Mouse (Mus musculus) kidney, embryonic 16.5 days (tissue): ENCODE measurements around the gene Kif1c. TPM values are rescaled to one million over a fixed set of nuclear protein-coding genes. Genes with fewer than 3 reads are reported as not detected.
A peak's percentile ranks its signal among the peaks of the same experiment; 100 is the strongest.

ENCODE experiments used
- ATAC-seq: fragments of 200-750 bp; cut with Nextera tagmentation; 2 replicates; pipeline ENCODE4 v1.8.0; 2017; ENCODE audit warnings: moderate TSS enrichment; ENCODE audit not compliant: low FRiP score, low TSS enrichment
- H3K27ac ChIP-seq: fragments of 300-500 bp; sonication (generic); 2 replicates; pipeline ENCODE4 v1.5.1; 2014; ENCODE audit warnings: low read length
- H3K27me3 ChIP-seq: fragments of 300-500 bp; sonication (generic); 2 replicates; pipeline ENCODE4 v1.6.1; 2014; ENCODE audit warnings: low read length, control low read depth, mixed read lengths; ENCODE audit not compliant: insufficient read depth
- H3K36me3 ChIP-seq: fragments of 300-500 bp; sonication (generic); 2 replicates; pipeline ENCODE4 v1.6.1; 2014; ENCODE audit warnings: low read length, control low read depth, mixed read lengths; ENCODE audit not compliant: insufficient read depth
- H3K4me1 ChIP-seq: fragments of 300-500 bp; sonication (generic); 2 replicates; pipeline ENCODE4 v1.6.1; 2014; ENCODE audit warnings: low read length, control low read depth, mixed read lengths; ENCODE audit not compliant: insufficient read depth
- H3K4me2 ChIP-seq: fragments of 300-500 bp; sonication (generic); replicated peaks from 2 replicates; pipeline ENCODE4 v1.6.1; 2014; ENCODE audit warnings: low read depth, low read length
- H3K4me3 ChIP-seq: fragments of 300-500 bp; sonication (generic); 2 replicates; pipeline ENCODE4 v1.5.1; 2014; ENCODE audit warnings: mild to moderate bottlenecking, low read length
- H3K9ac ChIP-seq: fragments of 300-500 bp; sonication (generic); replicated peaks from 2 replicates; pipeline ENCODE4 v1.6.1; 2014; ENCODE audit warnings: low read length
- H3K9me3 ChIP-seq: fragments of 300-500 bp; sonication (generic); 2 replicates; pipeline ENCODE4 v1.6.1; 2016; ENCODE audit warnings: low read length, control low read depth
- WGBS: fragments of 180-500 bp; shearing (Covaris S2); extraction: QIAGEN DNeasy Blood & Tissue Kit; methylation state at CpG from one replicate; pipeline ENCODE4 v1.1.7; 2014; 5-methylcytosine and 5-hydroxymethylcytosine counted together
- polyA plus RNA-seq: library from polyadenylated mRNA; unstranded; fragments of >200 nt; fragmentation: Nextera tagmentation; extraction: Ambion mirVana; gene quantifications from 2 replicates; pipeline ENCODE4 v1.2.1, GENCODE M21; 2015

The Kif1c gene
- 2.5 and 3.5 TPM in 2 replicates for polyA plus RNA-seq

DNA sequence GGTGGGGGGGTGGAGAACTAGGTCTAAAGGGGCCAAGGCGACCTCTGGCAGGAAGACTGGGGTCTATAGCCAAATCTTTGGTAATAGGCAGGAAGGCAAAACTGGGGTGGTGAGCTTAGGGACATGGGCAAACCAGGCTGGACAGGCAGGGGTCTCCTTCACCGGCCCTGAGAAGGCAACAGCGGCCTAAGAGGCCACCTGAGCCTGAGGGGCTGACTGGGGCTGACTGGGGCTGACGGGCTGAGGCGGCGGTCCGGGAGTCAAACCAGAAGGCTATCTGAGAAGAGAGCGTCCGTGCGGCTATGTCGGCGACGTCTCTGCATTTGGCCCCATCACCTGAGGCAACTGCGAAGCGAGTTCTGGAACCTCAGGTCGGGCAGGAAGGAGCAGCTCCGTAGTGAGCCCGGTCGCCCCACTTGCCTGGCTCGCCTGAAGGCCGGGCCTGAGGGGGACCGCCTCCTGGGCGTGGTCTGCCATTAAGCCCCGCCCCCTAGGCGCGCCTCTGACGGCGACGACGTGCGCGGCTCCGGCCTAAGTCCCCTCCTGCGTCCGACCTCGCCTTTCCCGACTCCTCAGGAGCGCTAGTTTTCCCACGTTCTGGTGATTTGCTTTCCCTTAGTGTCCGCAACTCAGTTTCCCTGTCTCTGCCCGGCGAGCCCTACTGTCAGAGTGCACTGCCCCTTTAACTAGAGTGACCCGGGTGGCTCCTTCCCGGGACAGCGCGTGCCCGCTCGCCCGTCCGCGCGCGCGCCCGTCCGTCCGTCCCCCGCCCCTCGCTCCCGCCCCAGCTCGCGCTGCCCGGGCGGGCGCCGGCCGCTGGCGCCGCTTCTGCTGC lies at the start of gene Kif1c, which contains the start of gene Inca1:
Gene Kif1c (plus strand): TSS at position 827 of the 835 bp plus-strand sequence.
Gene Inca1 (minus strand): TSS at position 434 of the 835 bp plus-strand sequence.
- Histone ChIP-seq H3K4me2 (peak within 1 kb of the TSS; percentile 74), H3K36me3 (peaks cover 16% of the 10 kb centered on the region; the same call in 1 of the 2 replicates), H3K27ac (peak within 1 kb of the TSS; percentile 97), H3K9me3 (no peaks in the 10 kb centered on the region), H3K27me3 (no peaks in the 10 kb centered on the region), H3K4me1 (peaks cover 19% of the 10 kb centered on the region), H3K9ac (peak within 1 kb of the TSS; percentile 94), H3K4me3 (peak within 1 kb of the TSS; percentile 96)
- peak; percentile 93 for ATAC-seq
- WGBS = 2% methylated on average over 65 of the region's 69 CpGs

DNA sequence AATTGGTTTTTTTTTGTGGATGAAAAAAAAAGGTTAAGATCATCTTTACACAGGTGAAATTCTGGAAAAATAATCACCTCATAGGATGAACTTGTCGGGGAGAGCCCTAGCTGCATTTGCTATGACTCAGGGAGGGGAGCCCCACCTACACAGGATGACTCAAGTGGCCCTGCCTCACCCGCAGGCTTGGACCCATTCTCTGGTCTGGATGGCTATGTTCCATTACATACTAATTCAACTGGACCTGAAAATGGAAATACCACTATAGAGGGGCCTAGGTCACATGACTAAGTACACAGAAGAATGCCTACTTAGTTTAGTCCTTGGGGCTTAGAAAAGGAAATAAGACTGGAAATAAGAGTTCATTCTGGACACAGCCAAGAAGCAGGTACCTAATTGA lies 49.0 kb upstream of the Kif1c start:
- Histone ChIP-seq H3K4me1 (peaks cover 59% of the 10 kb centered on the region), H3K9me3 (no peaks in the 10 kb centered on the region), H3K4me3 (peak overlapping the region; percentile 100; the same call in 1 of the 2 replicates), H3K36me3 (peaks cover 41% of the 10 kb centered on the region), H3K4me2 (peak overlapping the region; percentile 98; the same call in 1 of the 2 replicates), H3K27ac (no peak overlapping the region; the same call in 1 of the 2 replicates), H3K9ac (no peak overlapping the region; the same call in 1 of the 2 replicates), H3K27me3 (no peaks in the 10 kb centered on the region)
- ATAC-seq = no peak
- WGBS = 68% methylated on average over 2 of the region's 2 CpGs

DNA sequence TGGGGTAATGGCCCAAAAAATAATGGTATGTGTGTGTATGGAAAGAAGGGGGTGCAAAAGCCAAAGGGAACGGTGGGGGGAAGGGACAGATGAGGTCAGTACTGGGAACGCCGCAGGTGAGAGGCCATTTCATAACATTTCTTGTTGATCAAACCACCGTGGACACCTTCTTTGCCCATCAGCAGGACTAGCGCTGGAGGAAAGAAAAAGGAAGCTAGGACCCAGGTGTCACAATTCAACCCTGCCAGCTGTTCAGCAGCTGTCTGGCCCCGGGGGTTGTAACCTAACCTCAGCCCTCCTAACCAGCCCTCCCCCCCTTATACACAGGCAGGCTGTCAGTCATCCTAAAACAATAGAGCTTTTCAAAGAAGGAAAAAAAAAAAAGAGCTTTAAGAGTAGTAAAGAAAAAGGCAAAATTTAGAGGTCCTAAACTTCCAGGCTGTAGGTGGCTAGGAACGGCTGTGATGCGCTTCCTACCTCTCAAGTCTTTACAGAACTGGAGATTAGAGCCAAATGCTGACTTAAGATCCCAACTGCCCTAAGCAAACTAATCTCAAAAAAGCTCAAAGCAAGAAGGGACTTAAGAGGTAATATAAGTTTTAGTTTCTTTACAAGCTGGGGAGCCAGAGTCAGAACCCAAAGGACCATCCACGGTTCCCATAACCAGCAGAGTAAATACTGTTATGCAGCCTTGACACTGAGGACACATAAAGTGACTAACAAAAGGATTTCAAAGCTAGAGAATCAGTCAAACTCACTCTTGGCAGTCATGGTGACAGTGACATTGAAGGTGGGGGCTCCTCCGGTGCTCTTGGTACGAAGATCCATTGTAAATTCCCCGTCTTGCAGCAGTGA lies 48.1 kb upstream of the Kif1c start:
- H3K4me1 ChIP-seq = peaks cover 67% of the 10 kb centered on the region
- H3K36me3 ChIP-seq = peaks cover 41% of the 10 kb centered on the region
- peak overlapping the region; percentile 99 for H3K9ac ChIP-seq
- H3K27me3 ChIP-seq = no peaks in the 10 kb centered on the region
- peak overlapping the region; percentile 98 for H3K4me2 ChIP-seq
- WGBS = 39% methylated on average over 12 of the region's 12 CpGs
- ATAC-seq = no peak
- H3K27ac ChIP-seq = peak overlapping the region; percentile 99
- no peaks in the 10 kb centered on the region for H3K9me3 ChIP-seq
- peak overlapping the region; percentile 100 for H3K4me3 ChIP-seq

DNA sequence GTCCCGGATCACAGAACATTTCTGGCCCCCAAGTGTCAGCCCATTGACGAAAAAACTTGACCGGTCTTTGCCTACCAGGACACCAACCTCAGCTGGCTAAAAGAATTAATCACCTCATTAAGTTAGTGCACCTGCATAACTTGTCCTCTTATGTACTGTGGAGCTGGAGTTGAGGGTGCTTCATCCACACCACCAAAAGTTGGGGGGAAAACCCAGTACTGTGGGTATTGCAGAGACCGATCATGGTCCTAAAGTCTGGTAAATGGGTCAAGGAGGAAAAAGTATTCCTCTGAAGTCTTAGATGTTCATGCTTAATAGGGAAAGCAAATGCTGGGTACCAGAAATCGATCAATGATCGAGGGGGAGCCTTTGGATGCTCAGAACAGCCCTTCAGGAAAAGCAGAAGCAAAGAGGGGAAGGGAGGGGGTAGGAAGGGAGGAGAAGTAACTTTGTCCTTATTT lies 47.4 kb upstream of the Kif1c start:
- 35% methylated on average over 6 of the region's 6 CpGs for WGBS

DNA sequence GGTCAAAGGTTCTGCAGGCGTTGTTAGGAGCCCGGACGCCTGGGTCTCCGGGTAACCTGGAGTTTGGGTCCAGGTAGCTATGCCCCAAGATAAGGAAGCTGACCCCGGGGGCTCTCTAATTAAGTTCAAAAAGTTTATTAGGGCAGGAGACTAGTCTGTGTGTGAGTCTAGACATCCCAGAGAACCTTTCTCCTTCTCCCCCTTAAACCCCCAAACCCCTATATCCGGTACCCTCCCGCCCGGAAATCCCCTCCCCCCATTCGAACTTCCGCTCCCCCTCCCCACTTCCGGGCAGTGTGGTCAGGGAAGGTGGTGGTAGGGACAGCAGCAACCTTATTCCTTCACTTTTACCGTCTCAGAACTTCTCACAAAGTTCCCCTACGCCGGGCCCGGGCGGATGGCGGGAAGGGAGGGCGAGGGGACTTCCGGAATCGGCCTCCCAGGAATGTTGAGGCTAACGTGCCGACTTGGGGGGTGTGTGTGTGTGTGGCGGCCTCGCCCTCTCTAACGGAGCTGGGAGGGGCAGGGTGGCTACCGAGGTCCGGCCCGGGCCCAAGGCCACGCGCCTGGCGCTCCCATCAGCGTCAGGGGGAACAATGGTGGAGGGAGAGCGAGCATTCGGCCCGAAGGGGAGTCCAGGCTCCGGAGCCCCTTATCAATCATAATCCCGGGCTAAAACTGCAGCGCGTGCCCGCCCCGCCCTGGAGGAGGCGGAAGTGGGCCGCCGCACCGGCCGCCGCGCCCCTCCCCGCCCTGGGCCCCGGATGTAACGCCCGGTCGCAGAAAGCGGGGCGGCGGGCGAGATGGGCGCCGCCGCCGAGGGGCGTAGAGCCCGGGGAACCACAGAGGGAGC lies 46.8 kb upstream of the Kif1c start:
- ATAC-seq = peak; percentile 25
- WGBS = under 1% methylated on average over 59 of the region's 63 CpGs
- Histone ChIP-seq H3K27ac (peak overlapping the region; percentile 99), H3K27me3 (no peaks in the 10 kb centered on the region), H3K4me1 (peaks cover 68% of the 10 kb centered on the region), H3K9me3 (no peaks in the 10 kb centered on the region), H3K4me3 (peak overlapping the region; percentile 100), H3K4me2 (peak overlapping the region; percentile 98), H3K9ac (peak overlapping the region; percentile 99), H3K36me3 (peaks cover 41% of the 10 kb centered on the region)

More for the DNA sequence above, 47.4 kb upstream of the Kif1c start:
- Histone ChIP-seq H3K27ac (peak overlapping the region; percentile 99), H3K9ac (peak overlapping the region; percentile 99), H3K9me3 (no peaks in the 10 kb centered on the region), H3K4me1 (peaks cover 73% of the 10 kb centered on the region), H3K4me3 (peak overlapping the region; percentile 100), H3K4me2 (peak overlapping the region; percentile 98), H3K36me3 (peaks cover 41% of the 10 kb centered on the region), H3K27me3 (no peaks in the 10 kb centered on the region)
- ATAC-seq = no peak

DNA sequence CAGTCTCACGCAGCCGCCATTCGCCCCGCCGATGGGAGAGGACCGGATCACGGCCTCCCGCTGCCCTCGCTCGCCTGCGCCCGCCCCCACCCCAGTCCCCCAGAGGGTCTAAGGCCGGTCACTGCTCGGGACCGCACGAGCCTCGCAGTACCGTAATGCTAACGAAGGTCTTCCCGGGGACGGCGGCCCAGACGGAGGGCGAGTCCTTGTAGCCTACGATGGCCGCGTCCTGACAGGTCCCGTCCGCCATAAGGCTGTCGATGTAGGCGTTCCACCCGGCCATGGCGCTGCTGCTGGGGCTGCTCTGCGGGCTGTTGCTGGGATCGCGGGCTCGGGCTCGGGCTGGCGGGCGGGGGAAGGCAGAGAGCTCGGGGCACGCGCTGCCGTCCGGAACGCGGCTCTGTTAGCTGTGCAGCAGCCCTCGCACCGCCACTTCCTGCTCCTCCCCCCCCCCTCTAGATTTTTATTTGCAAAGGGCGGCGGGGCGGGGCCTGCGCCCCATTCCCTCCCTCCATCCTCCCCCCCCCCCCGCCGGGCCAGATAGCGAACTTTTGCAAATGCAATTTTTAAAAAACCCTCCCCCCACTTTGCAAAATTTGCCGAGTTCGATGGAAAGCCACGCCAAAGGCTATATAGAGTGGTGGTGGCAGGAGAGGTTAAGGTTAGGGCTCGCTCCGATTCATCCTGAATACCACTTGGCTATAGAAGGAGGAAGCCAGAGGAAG lies 46.0 kb upstream of the Kif1c start, which contains the start of gene Pfn1:
Gene Pfn1 (minus strand): TSS at position 447 of the 725 bp plus-strand sequence.
- H3K4me3 ChIP-seq = peak within 1 kb of the TSS; percentile 100
- under 1% methylated on average over 57 of the region's 61 CpGs for WGBS
- H3K27ac ChIP-seq = peak within 1 kb of the TSS; percentile 99
- no peaks in the 10 kb centered on the region for H3K9me3 ChIP-seq
- peak within 1 kb of the TSS; percentile 99 for H3K9ac ChIP-seq
- H3K4me2 ChIP-seq = peak within 1 kb of the TSS; percentile 98
- peak; percentile 39 for ATAC-seq
- H3K4me1 ChIP-seq = peaks cover 60% of the 10 kb centered on the region
- H3K36me3 ChIP-seq = peaks cover 34% of the 10 kb centered on the region
- H3K27me3 ChIP-seq = no peaks in the 10 kb centered on the region

DNA sequence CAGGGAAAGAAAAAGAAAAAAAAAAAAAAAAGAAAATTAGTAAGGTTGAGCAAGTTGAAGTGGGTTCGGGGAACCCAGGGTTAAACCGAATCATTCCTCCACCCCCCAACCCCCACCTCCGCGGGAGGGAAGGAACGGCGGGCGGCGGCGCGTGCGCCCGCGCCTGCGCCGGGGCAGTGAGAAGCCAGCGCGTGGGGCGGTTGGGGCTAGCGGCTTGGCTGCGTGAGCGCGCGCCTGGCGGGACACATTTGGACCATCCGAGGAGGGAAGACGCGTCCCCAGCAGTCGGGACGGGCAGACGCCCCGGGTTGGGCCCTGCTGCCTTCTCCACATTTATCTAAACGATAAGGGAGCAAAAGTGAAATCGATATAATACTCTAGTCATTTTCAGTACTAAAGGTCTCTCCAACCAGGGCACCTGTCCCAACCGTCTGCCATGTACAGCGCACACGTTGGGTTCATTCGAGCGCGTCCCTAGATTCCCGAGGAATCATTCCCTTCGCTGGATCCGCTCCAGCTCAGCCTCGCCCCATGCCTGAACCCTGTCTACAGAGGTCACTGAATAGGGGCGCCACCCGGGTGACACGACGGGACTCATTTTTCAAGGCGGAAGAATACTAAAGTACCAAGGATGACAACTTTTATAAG lies 45.3 kb upstream of the Kif1c start:
- peak overlapping the region; percentile 99 for H3K9ac ChIP-seq
- peak; percentile 60 for ATAC-seq
- H3K4me1 ChIP-seq = peaks cover 53% of the 10 kb centered on the region
- H3K4me3 ChIP-seq = peak overlapping the region; percentile 100
- H3K36me3 ChIP-seq = peaks cover 27% of the 10 kb centered on the region
- no peaks in the 10 kb centered on the region for H3K27me3 ChIP-seq
- under 1% methylated on average over 48 of the region's 48 CpGs for WGBS
- H3K27ac ChIP-seq = peak overlapping the region; percentile 99
- no peaks in the 10 kb centered on the region for H3K9me3 ChIP-seq
- H3K4me2 ChIP-seq = peak overlapping the region; percentile 98
